Mouse (Mus musculus) embryonic facial prominence, embryonic 14.5 days (tissue): ENCODE data around the gene Zbed4. TPM values are rescaled to one million over a fixed set of nuclear protein-coding genes. Genes with fewer than 3 reads are reported as not detected.
A peak's percentile ranks its signal among the peaks of the same experiment; 100 is the strongest.
"Not testable (repeated sequence)": the region's sequence is repeated elsewhere in the genome, so short reads cannot be mapped to it uniquely, and the experiment has no call there.

Source experiments
- ATAC-seq: fragments of 200-750 bp; cut with Nextera tagmentation; 2 replicates; pipeline ENCODE4 v1.8.0; 2017; ENCODE audit warnings: low read depth, moderate number of reproducible peaks, moderate TSS enrichment
- DNase-seq: peaks from one replicate; pipeline ENCODE4 v3.0.0-alpha.2; 2015; ENCODE audit warnings: low spot score
- H3K27ac ChIP-seq: fragments of 300-500 bp; sonication (generic); replicated peaks from 2 replicates; pipeline ENCODE4 v1.5.1; 2014; ENCODE audit warnings: low read depth, mild to moderate bottlenecking, low read length, moderate library complexity
- H3K27me3 ChIP-seq: fragments of 300-500 bp; sonication (generic); replicated peaks from 2 replicates; pipeline ENCODE4 v1.6.1; 2014; ENCODE audit warnings: low read length; ENCODE audit not compliant: control insufficient read depth, insufficient read depth
- H3K36me3 ChIP-seq: fragments of 300-500 bp; sonication (generic); 2 replicates; pipeline ENCODE4 v1.6.1; 2014; ENCODE audit warnings: low read length, mixed read lengths; ENCODE audit not compliant: control insufficient read depth, insufficient read depth
- H3K4me1 ChIP-seq: fragments of 300-500 bp; sonication (generic); 2 replicates; pipeline ENCODE4 v1.6.1; 2014; ENCODE audit warnings: antibody characterized with exemption, low read length; ENCODE audit not compliant: control insufficient read depth, insufficient read depth
- H3K4me2 ChIP-seq: fragments of 300-500 bp; sonication (generic); 2 replicates; pipeline ENCODE4 v1.6.1; 2014; ENCODE audit warnings: low read depth, mild to moderate bottlenecking, low read length, moderate library complexity, mixed read lengths
- H3K4me3 ChIP-seq: fragments of 300-500 bp; sonication (generic); 2 replicates; pipeline ENCODE4 v1.5.1; 2014; ENCODE audit warnings: low read depth, mild to moderate bottlenecking, low read length
- H3K9ac ChIP-seq: fragments of 300-500 bp; sonication (generic); 2 replicates; pipeline ENCODE4 v1.6.1; 2014; ENCODE audit warnings: low read depth, mild to moderate bottlenecking, low read length, moderate library complexity, mixed read lengths
- H3K9me3 ChIP-seq: fragments of 300-500 bp; sonication (generic); 2 replicates; pipeline ENCODE4 v1.6.1; 2016; ENCODE audit warnings: low read length; ENCODE audit not compliant: control insufficient read depth
- WGBS: fragments of 180-500 bp; shearing (Covaris S2); extraction: QIAGEN DNeasy Blood & Tissue Kit; methylation state at CpG from one replicate; pipeline ENCODE4 v1.1.7; 2014; 5-methylcytosine and 5-hydroxymethylcytosine counted together
- polyA plus RNA-seq: library from polyadenylated mRNA; unstranded; fragments of >200 nt; fragmentation: Nextera tagmentation; extraction: Ambion mirVana; gene quantifications from 2 replicates; pipeline ENCODE4 v1.2.1, GENCODE M21; 2014

The Zbed4 gene
- polyA plus RNA-seq, 1 experiment from 2014 or later, result 14.9 TPM

DNA sequence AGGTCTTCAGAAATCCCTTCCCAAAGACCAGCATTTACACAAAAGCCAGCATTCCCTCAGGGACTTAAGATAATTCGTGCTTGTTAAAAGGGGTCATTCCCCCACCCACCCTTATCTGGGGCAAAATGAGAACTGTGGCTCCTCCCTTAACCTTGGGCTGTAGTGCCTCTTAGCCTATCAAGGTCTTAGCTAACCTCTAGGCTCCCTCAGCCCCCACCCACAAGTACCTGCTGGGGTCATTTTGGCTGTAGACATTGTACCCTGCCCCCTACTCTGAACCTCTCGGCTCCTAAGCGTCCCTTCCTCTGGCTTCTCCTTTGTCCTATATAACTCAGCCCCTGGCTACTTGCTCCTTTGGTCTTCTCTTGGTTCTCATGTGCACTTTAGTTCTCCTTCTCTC is 5.5 kb upstream of the Zbed4 start:
- DNase-seq (no peak), ATAC-seq (no peak)
- Histone ChIP-seq H3K36me3 (no peaks in the 10 kb centered on the region), H3K4me2 (no peak overlapping the region), H3K27me3 (no peaks in the 10 kb centered on the region), H3K9ac (no peak overlapping the region), H3K4me1 (peaks cover 5% of the 10 kb centered on the region; the same call in 1 of the 2 replicates), H3K9me3 (no peaks in the 10 kb centered on the region), H3K27ac (no peak overlapping the region), H3K4me3 (no peak overlapping the region)
- WGBS, result 39% methylated on average over 3 of the region's 3 CpGs

DNA sequence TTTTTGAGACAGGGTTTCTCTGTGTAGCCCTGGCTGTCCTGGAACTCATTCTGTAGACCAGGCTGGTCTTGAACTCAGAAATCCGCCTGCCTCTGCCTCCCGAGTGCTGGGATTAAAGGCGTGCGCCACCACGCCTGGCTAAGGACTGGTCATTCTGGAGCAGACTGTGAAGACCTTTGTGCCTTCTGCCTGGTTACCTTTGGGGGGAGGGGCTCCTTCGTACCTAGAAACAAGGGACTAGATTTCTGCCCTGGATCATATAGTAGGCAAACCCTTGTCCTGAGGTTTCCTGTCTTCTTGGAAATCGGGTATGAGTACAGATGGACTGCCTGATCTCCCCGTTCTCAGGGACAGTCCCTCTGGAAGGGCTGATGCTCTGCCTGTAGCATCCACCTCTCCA is 1.8 kb upstream of the Zbed4 start:
- H3K27me3 ChIP-seq, H3K36me3 ChIP-seq, H3K4me2 ChIP-seq, H3K9me3 ChIP-seq, H3K9ac ChIP-seq, ATAC-seq, H3K4me3 ChIP-seq, H3K4me1 ChIP-seq, DNase-seq, H3K27ac ChIP-seq: not testable (repeated sequence)
- 90% methylated on average over 8 of the region's 8 CpGs for WGBS

DNA sequence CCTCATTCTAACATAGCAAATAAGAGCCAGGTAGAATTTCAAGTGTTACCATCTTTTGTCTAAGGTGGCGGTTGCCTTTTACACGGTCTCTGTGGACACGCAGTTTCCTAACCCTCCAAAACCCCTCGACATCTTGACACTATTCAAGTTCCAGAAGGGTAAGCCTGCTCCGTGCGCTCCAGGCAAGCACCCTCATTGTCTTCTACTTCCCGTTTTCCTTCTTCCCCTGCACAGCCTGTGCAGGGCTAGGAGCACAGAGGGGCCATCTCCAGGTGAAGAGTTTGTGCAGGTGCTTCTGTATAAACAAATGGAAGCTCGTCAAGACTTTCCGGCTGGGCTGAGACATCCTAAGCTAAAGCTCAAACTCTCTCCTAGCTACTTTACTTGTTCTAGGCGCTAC is 1.4 kb upstream of the Zbed4 start:
- no peak overlapping the region for H3K9ac ChIP-seq
- H3K4me2 ChIP-seq, result no peak overlapping the region
- WGBS, result 90% methylated on average over 10 of the region's 10 CpGs
- H3K4me3 ChIP-seq, result no peak overlapping the region
- peaks cover 10% of the 10 kb centered on the region; the same call in 1 of the 2 replicates for H3K4me1 ChIP-seq
- H3K27ac ChIP-seq, result no peak overlapping the region
- no peaks in the 10 kb centered on the region for H3K9me3 ChIP-seq
- H3K36me3 ChIP-seq, result peaks cover 4% of the 10 kb centered on the region; the same call in 1 of the 2 replicates
- no peaks in the 10 kb centered on the region for H3K27me3 ChIP-seq
- DNase-seq (no peak), ATAC-seq (no peak)

- Histone ChIP-seq H3K4me2 (peak overlapping the region; percentile 80), H3K4me1 (peaks cover 10% of the 10 kb centered on the region; the same call in 1 of the 2 replicates), H3K27ac (peak overlapping the region; percentile 74), H3K27me3 (no peaks in the 10 kb centered on the region), H3K36me3 (peaks cover 10% of the 10 kb centered on the region; the same call in 1 of the 2 replicates), H3K9ac (peak overlapping the region; percentile 70), H3K4me3 (peak overlapping the region; percentile 86), H3K9me3 (no peaks in the 10 kb centered on the region)
- DNase-seq (peak; percentile 99), ATAC-seq (peak; percentile 98)
- WGBS, result 14% methylated on average over 28 of the region's 54 CpGs
Observed at GRCm38 (mm10) chr15:88750677-88751563, 540 bp upstream of the Zbed4 start.

DNA sequence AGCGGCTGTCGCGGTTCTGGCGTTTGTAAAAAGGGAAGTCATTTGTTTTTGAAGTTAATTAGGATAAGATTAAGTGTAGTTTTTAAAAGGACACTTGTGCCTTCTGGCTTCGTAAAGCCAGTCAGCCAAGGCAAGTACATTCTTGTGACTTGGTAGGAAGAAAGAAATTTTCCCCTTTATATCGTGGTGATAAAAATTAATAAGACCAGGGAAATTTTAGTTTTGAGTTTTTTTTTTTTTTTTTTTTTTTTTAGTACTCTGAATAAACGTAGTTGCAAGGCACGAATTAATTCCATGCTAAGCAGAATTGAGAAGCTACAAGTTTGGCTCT is 908 bp downstream of the Zbed4 start:
- H3K4me1 ChIP-seq, result peaks cover 10% of the 10 kb centered on the region; the same call in 1 of the 2 replicates
- no peak for DNase-seq
- no peak for ATAC-seq
- peak overlapping the region; percentile 84 for H3K9ac ChIP-seq
- H3K9me3 ChIP-seq, result no peaks in the 10 kb centered on the region
- H3K4me3 ChIP-seq, result peak overlapping the region; percentile 86
- H3K4me2 ChIP-seq, result peak overlapping the region; percentile 79
- peak overlapping the region; percentile 77 for H3K27ac ChIP-seq
- H3K36me3 ChIP-seq, result peaks cover 22% of the 10 kb centered on the region
- H3K27me3 ChIP-seq, result no peaks in the 10 kb centered on the region
- WGBS, result 1% methylated on average over 8 of the region's 8 CpGs

DNA sequence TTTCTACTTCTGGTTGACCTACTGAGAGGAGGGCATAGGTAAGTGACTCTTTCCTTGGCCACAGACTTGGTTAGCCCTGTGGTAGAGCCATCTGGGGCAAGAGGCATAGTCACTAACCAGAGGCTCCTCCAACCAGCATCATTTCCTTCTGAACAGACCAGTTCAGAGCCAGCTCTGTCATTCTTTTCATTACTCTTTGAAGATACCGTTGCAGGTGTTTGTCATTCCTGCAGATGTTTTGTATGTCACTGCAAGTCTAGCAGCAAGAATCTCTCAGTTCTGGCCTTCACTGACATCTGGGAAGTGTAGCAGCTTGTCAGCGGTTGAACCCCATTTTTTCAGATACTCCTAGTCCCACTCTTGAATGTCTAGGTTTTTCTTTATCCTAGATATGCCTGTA is 3.4 kb downstream of the Zbed4 start:
- Histone ChIP-seq H3K27ac (no peak overlapping the region), H3K4me3 (no peak overlapping the region), H3K9me3 (no peaks in the 10 kb centered on the region), H3K4me2 (no peak overlapping the region), H3K36me3 (peaks cover 43% of the 10 kb centered on the region), H3K27me3 (no peaks in the 10 kb centered on the region), H3K4me1 (peaks cover 10% of the 10 kb centered on the region; the same call in 1 of the 2 replicates), H3K9ac (no peak overlapping the region)
- 82% methylated on average over 2 of the region's 2 CpGs for WGBS
- DNase-seq, result no peak
- ATAC-seq, result no peak

DNA sequence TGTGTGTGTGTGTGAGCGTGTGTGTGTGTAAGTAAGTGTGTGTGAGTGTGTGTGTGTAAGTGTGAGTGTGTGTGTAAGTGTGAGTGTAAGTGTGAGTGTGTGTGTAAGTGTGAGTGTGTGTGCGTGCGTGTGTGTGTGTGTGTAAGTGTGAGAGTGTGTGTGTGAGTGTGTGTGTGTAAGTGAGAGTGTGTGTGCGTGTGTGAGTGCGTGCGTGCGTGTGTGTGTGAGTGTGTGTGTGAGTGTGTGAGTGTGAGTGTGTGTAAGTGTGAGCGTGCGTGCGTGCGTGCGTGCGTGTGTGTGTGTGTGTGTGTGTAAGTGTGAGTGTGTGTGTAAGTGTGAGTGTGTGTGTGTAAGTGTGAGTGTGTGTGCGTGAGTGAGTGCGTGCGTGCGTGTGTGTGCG is 4.3 kb downstream of the Zbed4 start:
- 96% methylated on average over 18 of the region's 18 CpGs for WGBS
- H3K4me3 ChIP-seq, result no peak overlapping the region
- peaks cover 50% of the 10 kb centered on the region for H3K36me3 ChIP-seq
- no peak overlapping the region for H3K4me2 ChIP-seq
- no peaks in the 10 kb centered on the region for H3K9me3 ChIP-seq
- DNase-seq (no peak), ATAC-seq (no peak)
- H3K9ac ChIP-seq, result no peak overlapping the region
- H3K27ac ChIP-seq, result no peak overlapping the region
- peaks cover 6% of the 10 kb centered on the region; the same call in 1 of the 2 replicates for H3K4me1 ChIP-seq
- H3K27me3 ChIP-seq, result no peaks in the 10 kb centered on the region

DNA sequence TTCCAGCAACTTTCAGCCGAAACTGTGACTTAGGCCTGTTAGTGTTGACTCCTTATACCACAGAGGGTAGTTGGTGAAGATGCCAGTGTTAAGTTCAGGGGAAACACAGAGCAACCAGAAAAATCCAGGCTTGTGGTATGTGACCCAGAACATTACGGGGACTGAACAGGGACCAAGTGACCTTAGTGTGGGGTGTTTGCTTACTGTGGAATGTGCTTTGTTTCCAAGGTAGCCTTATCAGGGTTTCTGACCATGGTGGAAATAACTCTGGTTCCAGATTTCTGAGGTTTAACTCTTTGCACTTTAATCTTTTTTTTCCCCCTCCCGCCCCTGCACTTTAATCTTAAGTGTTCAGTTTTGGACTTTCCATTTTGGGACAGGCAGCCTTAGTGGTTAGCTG is 6.6 kb downstream of the Zbed4 start:
- Histone ChIP-seq H3K9me3 (no peaks in the 10 kb centered on the region), H3K36me3 (peaks cover 70% of the 10 kb centered on the region), H3K27ac (no peak overlapping the region), H3K9ac (no peak overlapping the region), H3K4me1 (peaks cover 3% of the 10 kb centered on the region; the same call in 1 of the 2 replicates), H3K4me2 (no peak overlapping the region), H3K27me3 (no peaks in the 10 kb centered on the region), H3K4me3 (no peak overlapping the region)
- 87% methylated on average over 3 of the region's 3 CpGs for WGBS
- DNase-seq, result no peak
- no peak for ATAC-seq

- no peak overlapping the region for H3K9ac ChIP-seq
- no peak overlapping the region for H3K27ac ChIP-seq
- no peak overlapping the region for H3K4me2 ChIP-seq
- no peak overlapping the region for H3K4me3 ChIP-seq
- no peaks in the 10 kb centered on the region for H3K9me3 ChIP-seq
- H3K36me3 ChIP-seq, result peaks cover 76% of the 10 kb centered on the region
- WGBS, result 97% methylated on average over 4 of the region's 4 CpGs
- H3K27me3 ChIP-seq, result no peaks in the 10 kb centered on the region
- DNase-seq (no peak), ATAC-seq (no peak)
- no peaks in the 10 kb centered on the region for H3K4me1 ChIP-seq
Observed at GRCm38 (mm10) chr15:88761551-88761950, 10.1 kb downstream of the Zbed4 start.
